Mouse (Mus musculus) lung, postnatal 14 days (tissue): Measurements from ENCODE around the gene N6amt1.

Source experiments
- DNase-seq: peaks from one replicate; pipeline ENCODE4 v3.0.0; 2021

N6amt1 gene

DNA sequence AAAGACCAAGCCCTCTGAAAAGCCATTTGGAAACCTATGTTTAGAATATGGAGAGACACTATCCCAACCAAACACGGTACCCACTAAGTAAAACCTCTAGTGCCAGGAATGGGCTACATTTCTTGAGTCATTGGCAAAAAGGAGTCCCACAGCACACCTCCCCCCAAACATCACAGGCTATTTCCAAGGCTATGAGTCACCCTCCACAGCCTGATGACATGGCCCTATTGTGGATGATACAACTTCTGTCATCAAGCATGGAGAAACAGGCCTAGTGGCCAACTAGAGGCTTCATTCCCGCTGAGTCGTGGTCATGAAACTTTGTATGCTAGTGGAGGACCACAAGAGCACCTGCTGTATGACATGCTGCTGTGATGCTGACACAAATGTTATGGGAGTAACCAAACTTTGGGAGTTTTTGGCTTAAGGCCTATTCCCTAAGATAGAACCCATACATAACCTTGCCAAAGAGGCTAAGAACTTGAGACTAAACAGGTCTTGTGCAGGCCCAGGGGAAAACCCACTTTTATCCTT, 33.5 kb downstream of the N6amt1 start:
- DNase-seq = no peak

DNA sequence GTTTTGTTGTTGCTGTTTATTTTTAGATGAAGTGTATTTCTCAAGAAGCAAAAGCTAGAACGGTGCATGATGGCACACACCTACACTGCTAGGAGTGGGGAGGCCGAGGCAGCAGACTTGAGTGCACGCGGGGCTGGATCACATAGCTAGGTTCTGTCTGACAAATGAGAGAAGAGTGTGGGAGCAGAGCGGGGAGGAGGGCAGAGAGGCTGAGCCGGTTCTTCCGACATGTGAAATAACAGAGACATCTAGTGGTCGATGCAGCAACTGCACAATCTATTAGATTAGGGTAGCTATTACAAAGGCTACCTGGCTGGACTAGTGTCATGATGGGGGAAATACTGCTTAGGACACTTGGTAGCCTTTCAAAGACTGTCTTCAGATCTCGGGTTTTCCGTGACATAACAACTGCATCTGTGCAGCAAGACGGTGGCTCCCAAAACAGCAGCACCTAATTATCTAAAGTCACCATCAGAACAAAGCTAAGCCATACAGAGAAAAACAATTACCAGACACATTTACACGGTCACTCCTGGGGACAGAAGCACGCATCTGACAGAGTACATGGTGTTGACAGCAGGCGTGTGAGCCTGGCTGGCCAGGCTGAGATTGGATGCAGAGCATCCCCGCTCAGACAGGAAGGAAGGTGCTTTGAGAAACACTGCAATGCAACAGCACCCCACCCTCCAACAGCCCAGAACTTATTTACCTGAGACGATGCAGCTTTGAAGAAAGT, 40.0 kb downstream of the N6amt1 start:
- peak; percentile 72 for DNase-seq

DNA sequence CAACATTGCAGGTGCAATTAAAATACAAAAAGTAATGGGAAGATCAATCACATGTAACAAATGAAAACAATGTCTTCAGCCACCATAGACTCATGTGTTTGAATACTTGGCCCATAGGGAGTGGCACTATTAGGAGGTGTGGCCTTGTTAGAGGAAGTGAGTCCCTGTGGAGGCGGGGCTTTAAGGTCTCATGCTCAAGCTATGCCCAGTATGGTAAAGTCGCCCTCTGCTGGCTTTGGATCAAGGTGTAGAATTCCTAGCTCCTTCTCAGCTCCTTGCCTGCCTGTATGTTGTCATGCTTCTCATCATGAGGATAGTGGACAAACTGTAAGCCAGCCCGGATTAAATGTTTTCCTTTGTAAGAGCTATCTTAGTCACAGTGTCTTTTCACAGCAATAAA, 51.0 kb downstream of the N6amt1 start:
- DNase-seq = peak; percentile 11
